Mouse (Mus musculus) mature B cell (primary cell): ENCODE results near the gene Clstn1.

Experiments used
- in situ Hi-C: fragments of 300-500 bp; cut with MboI; formaldehyde crosslinking; loops from 2 replicates; pipeline ENCODE4 v1.14.3; 2019

Gene Clstn1

DNA sequence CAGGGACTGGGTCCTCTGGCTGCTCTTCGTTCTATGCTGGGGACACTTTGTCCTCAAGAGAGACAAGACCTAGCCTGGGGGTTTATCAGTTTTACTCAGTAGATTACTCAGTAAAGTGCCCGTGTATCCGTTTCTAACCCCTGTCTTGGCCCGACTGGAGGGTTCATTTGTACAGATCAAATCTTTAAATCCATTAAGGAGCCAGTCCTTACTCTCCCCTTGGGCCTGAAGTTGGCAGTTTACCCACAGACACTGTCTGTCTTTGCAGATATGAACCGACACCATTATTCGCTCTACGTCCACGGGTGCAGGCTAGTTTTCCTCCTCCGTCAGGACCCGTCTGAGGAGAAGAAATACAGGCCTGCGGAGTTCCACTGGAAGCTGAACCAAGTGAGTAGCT lies 48.7 kb downstream of the Clstn1 start:
- in situ Hi-C loops = no loop called here

DNA sequence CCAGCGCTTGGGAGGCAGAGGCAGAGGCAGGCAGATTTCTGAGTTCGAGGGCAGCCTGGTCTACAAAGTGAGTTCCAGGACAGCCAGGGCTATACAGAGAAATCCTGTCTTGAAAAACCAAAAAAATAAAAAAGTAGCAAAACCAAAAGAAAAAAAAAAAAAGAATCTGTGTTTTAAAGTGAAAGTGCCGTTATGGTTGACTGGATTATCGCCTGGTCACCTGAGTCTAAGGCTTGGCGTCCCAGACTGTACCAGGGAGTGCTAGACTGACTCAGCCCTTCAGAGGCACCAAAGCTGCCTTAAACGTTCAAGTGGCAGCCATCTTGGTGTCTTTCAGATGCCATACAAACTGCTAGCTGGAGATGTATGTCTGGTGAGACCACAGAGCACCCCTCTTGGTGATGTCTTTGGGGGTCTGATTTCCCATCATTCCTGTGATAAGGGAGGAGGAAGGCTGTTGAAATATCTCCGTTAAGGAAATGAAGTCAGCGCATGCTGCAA lies 49.7 kb downstream of the Clstn1 start:
- in situ Hi-C loops = no loop called here

DNA sequence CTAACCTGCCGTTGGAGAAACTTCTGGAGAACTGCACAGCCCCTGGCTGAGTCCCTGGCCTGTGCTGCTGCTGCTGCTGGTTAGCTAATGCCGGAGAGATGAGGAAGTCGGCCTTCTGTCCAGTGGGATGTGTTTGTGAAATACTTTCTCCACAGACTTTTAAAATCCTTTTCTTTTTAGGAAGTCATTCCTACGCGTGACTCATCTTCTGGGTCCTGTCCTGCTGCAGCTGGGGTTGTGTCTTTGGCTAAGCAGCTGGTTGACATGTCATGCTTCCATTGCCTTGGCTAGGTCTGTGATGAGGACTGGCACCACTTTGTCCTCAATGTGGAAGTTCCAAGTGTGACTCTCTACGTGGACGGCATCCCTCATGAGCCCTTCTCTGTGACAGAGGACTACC lies 51.7 kb downstream of the Clstn1 start:
- in situ Hi-C loops = no loop called here

DNA sequence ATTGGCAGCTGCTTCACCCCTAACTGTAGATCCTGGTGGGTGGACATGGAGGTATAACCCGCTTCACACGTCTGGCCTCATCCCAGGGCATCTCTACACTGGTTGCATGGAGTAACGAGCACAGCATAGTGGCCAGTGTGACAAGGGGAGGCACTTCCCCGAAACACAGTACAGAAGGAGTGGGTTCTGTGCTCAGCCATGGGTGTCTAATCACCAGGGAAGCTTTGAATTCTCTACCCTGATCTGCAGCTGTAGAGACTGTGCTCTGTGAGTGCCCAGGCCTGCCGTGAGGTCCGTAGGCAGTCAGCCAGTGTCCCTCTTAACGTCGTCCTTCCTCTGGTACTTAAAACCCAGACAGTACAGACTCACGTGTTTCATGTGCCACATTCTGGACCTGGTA lies 54.6 kb downstream of the Clstn1 start:
- in situ Hi-C loops = no loop called here

DNA sequence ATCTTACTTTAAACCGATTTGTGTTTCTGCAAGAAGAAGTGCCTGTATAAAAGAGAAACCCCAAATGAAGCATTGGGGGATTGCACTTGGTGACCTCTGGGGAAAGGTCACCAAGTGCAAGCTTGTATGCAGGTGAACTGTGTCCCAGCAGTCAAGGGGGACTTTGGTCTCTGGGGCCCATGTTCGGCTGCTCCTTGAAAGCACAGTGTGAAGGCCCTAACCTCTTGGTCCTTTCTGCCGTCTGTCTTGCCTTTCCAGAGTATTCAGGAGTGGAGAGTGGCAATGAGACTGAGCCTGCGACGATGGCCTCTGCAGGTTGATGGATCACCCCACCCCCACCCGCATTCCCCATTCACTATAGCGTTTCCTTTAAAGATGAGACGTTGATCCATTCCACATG lies 55.1 kb downstream of the Clstn1 start:
- in situ Hi-C loops = no loop called here

DNA sequence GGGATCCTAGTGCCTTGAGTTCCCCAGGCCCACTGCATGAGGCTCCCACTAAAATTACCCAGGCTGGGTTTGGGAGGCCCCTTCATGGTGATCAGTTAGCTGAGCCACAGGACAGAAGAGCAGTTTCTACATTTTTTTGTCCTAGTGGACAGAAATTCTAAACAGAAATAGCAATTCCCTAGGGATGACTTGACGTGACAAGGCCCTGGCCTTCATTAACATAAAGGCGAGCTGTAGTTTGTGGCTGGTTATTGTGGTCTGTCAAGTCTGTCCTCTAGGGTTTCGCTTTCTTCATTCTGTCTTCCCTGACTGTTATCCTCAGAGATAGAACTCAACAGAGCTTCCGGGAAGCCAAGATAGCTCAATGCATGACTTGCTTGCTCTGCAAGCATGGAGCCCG lies 55.7 kb downstream of the Clstn1 start:
- in situ Hi-C loops = no loop called here

DNA sequence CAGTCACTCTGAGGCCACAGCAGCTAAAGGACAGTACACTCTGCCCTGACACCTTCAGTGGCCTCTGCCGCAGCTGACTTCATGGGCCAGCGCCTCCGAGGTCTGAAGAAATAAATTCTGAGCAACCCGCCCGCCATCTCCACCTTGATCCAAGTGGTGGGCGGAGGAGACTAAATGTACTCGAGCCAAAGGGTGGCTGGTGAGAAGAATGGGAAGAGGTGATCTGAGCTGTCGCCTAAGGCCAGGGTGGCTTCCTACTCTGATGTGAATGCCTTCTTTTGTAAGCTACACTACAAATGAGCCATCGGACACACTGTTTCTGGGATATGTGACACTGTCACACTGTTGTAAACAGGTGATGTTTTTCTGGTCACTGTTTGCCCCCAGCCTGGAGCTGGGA lies 59.5 kb downstream of the Clstn1 start:
- in situ Hi-C loops = no loop called here

DNA sequence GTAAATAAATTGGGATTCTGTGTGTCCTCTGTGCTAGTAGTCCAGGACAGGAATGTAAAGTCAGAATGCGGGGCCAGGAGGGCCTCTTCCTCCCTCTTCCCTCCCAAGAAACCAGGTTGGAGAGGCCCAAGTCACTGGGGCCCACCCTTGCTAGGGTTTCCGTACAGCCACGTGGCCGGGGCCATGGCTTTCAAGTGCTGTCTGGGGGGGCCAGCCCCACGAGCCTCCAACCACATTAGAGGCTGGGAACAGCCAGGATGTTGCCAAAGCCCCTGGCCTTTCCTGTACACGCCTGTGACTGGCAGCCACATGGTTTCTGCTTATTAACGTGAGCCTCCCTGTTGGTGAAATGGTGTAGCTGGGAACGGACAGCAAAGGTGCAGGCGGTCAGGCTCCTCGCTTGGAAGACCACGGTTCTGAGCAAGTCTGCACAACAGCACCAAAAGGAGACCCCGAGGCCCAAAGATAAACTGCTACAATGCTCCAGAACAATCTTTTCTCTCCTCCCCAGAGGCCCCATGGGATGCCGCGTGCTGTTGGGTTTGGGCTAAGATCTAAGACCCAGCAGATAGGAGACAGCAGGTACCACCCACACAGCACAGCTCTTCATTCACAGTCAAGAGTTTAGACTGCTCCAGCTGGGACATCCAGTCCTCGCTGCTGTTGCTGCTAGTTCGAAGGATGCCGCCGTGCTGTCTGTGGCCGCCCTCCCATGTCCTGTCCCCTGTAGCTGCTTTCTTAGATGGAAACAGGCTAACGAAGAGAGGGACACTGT lies 62.0 kb downstream of the Clstn1 start:
- in situ Hi-C loops = no loop called here

DNA sequence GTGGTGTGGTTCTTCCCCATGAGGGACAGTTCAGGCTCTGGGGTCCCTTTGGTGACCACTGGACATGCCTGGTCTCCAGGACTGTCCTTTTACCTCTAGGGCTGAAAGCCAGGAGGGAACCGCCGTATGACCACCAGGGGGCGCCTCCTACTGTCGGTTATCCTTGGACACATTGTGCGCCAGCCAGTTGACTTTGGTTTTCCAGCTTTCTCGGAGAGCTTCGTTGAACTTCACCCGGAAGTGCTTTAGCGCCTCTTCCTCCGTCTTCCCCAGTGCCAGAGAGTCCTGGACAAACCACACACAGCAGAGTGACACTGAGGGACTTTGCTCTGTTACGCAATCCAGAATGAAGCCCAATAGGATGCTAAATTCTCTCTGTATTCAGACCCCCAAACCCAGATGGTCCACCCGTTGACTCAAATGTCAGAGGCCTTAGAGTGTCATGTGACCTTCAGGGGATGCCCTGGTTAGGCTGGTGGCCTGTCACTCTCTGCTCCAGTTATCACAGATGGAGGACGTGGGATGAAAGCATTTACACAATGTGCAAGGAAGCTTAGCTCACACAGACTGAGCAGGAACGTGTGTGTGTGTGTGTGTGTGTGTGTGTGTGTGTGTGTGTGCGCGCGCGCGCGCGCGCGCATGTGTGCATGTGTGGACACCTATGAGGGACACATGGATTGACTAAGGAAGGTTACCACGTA lies 64.4 kb downstream of the Clstn1 start:
- in situ Hi-C loops = loop anchor here (5.0 kb wide), 1 partner anchor 62 kb away; no protein-coding TSS in a partner anchor

DNA sequence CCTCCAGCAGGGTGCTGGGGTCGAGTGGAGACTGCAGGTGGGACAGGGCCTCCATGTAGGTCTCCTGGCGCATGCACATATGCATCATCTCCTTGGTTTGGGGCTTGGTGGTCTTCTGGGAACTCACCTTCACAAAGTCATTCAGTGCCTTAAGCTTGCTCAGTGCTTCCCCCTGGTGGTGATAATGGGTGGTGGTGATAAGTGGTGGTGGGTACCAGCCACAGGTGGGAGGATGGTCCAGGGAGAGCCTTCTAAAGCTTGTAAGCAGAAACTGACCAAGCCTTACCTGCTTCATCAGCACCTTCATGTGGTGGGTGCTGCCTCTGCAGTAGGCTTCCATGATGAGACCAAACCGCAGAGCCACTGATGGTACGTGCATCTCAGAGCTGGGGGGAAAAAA lies 68.0 kb downstream of the Clstn1 start:
- in situ Hi-C loops = loop anchor here (5.0 kb wide), 1 partner anchor 58 kb away; no protein-coding TSS in a partner anchor

DNA sequence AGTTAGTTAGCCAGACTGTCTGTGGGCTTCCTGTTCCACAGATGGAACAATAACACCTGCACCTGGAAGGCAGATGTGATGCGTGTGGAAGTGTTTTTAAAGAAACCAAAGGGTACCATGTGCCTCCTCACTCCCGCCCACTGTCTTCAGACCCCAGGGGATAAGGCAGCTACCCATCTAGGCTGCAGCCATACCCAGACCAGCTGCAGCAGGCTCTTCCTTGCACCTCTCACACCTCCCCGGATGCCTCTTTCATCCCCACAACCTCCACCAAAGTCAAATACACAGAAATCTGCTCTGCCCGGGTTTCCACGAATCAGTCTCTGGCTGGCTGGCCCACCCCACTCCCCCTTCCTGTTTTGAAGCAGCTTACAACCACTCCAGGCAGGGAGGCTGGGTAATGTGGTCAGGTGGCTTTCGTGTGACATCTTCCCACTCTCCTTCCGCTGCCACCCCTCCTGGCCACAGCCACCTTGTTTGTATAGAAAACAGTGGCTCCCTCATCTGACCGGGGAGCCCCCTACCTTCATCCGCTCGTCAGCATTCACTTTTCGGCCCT lies 71.7 kb downstream of the Clstn1 start:
- in situ Hi-C loops = no loop called here

DNA sequence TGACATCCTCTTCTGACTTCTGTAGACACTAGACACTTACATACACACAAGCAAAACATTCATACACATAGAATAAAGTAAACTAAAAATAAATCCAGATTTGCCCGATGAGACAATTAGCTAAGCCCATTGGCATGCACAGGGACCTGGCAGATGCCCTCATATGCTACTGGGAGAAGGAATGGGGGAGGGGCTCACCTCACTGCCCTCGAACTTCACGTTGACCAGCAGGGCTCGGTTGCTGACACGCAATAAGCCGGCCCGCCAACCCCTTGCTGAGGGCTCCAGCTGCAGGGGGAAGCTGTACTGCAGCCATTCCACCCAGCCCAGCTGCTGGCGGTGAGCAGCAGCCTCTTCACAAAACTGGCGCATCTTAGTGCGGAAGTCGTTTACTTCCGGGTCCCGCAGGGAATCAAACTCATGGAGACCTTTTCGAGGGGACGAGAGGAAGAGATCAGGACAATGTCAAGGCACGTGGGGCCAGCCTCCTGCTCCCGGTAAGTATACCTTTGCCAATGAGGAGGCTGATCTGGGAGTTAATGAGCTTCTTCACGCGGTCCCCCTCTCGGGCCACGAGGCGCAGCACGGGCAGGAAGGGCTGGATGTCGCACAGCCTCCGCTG lies 73.3 kb downstream of the Clstn1 start:
- in situ Hi-C loops = no loop called here

DNA sequence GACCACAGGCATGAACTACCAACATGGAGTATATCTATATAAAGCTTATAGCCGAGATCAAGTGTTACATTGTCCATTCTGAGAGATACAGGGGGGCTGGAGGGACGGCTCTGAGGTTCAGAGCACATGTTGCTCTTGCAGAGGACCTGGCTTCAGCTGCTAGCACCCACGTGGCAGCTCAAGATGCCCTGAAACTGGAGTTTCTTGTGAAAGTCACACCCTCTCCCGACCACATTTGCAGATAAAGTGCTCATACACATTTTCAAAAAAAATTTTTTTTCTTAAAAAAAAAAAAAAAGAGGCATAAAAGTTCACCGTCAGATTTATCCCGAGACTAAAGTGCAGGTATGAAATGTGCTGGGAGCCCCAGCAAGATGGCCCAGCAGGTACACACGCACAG lies 74.3 kb downstream of the Clstn1 start:
- in situ Hi-C loops = no loop called here

DNA sequence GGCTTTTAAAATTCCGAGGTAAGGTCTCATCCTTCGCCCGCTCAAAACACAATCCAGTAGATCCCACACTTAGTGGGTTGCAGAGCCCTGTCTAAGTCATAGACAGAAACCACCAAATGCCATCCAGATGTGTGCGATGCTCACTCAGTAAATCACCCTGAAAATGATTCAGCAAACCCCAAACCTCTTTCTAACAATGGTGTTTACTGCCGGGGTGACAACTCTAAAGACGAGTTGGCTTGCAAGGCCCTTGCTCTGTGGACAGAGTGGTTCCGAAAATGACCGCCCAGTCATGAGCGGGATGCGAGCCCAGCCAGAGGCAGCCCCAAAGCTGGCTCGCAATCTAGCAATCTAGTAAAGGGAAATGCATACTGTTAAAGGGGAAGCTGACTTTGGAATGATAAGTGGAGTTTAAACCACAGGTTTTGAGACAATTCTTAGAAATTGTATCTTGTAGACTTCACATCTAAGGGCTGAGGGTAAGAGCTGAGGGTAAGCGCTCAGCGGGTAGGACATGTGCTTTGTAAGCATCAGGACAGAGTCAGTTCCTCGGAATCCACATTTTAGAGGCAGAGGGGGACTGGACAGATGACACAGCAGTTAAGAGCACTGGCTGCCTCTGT lies 75.8 kb downstream of the Clstn1 start:
- in situ Hi-C loops = no loop called here

DNA sequence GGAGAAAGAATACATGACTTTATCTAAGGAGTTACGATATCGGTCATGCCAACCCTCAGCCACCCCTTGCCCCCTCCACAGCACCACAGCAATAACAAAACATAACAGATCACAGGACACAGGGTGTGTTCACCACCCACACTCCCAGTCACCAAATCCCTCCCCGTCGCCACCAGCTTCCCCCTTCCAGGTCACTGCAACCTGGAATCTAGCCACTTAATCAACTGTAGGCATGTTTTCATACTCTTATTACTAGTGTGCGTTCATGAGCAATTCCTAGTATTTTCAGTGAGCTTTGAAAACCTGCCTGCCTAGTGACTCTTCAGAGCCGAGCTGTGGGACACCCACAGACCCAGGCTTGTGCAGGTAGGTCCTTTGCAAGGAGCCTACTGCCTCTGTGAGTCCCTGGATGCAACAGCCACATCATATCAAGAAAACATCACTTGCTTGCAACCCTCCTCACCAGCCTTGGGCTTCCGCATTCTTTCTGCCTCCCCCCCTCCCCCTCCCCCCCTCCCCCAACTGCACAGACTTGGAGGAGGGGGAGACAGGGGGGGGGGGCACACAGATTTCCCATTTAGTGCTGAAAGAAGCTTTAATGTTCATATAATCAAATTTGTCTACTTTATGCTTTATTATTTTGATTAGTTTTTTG lies 77.7 kb downstream of the Clstn1 start:
- in situ Hi-C loops = no loop called here

DNA sequence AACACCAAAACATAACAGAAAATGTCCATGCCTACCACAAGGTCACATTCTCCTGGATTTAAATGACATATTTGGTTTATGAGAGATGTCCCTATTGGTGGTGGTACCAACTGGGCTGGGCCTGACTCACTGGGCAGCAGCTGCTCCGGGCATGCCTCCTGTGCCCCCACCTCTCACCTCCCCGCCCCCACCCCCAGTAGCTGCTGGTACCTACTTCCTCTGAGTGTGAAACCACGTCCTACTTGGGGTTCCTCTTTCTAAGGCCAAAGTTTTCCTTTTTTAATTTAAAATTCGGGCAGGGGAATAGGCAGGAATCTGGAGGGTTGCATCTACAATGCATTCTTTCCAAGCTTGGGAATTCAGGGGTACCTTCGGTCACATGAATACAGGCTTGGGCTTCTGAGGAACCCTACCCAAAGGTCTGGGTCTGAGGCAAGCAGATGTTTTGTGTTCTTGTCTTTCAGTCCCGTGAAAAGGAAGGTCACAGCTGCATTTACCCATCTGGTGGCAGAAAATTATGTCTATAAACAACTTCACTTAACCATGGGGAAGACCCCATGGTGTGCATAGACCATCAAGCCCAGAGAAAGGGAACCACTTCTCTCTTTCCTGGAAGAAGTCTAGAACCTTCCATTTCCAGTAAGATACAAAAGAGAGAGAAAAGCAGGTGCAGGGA lies 78.9 kb downstream of the Clstn1 start:
- in situ Hi-C loops = no loop called here

DNA sequence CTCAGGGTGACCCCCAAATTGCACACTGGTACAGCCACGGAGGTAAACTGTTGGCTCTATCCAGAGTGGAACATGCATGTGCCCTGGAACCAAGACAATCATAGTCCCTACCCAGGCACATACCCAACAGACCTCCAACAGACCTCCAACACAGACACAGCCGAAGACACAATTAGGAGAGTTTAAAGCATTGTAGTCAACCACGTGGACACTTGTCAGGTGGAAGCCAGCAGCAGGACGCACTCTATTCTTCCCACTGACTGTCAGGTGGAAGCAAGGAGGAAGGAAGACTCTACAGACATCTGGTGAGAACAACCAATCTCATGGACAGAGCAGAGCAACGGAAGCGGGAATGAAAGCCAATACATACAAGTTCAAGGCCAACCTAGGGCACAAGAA lies 79.4 kb downstream of the Clstn1 start:
- in situ Hi-C loops = no loop called here

DNA sequence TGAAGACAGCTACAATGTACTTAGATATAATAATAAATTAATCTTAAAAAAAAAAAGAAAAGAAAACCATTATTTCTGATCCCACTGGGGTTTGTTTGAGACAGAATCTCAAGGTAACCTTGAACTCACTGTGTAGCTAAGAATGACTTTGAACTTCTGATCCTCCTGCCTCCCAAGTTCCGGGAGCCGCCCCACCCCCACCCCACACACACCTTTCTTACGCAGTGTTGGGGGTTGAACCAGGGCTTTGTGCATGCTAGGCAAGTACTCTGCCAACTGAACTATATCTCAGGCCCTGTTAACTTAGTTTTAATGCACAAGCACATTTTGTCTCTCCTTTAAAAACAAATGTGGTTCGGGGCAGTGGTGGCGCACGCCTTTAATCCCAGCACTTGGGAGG lies 84.9 kb downstream of the Clstn1 start:
- in situ Hi-C loops = no loop called here

DNA sequence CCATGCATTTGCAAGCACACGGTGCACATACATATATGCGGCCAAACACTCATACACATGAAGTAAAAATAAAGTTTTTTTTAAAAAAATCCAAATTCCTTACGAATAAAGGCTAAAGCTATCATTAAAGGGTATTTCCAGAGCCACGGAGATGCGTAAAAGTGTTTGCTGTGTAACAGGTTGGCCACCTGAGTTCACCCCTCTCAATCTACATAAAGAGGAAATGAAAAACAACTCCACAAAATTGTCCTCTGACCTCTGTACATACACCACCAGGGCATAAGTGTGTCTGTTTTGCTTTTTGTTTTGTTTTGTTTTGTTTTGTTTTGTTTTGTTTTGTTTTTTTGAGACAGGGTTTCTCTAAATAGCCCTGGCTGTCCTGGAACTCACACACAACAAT lies 86.5 kb downstream of the Clstn1 start:
- in situ Hi-C loops = no loop called here

DNA sequence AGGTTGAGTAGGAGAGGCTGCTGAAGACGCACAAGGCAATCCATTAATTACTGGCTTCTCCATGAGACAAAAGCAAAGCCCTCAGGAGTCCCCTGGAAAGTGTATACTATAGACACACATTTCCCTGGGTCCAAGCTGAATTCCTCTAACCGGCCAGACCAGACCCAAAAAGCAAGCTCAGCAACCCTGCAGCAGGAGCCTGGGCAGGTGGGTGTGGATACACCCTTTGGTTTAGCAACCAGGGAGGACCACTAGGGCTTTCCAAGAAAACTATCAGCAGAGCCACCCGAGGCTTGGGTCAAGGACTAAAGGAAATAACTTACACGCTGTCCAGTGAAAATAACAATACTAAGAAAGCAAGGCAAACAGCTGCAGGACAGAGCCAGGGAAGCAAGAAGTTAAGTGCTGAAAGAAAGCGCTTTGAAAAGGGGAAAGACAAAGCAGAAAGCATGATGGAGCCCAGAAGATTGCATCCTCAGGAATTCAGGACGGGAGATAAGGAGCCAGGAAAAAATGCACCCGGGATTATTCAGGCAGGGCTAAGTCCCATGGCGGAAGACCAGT lies 88.6 kb downstream of the Clstn1 start:
- in situ Hi-C loops = no loop called here
